Mouse (Mus musculus): Measurements from ENCODE around the gene Ddb2.

DNA sequence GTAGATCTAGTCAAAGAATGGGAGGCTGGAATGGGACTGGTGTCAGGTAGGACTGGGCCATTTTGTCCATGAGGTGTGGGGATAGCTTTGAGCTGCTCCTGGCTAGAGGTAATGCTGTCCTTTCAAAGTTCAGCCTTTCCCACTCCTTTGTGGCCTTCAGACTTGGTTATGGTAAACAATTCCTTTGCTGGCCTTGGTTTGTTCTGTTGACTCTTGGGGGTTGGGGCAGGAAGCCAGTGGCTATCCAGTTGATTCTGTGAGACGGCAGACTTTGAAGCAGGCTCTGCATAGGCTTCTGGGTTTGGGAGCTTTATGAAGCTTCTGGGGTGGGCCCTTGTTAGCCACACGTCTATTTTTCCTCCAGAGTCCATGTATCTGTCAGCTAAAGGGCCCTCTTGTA is 31.9 kb upstream of the Ddb2 start:
- TF ChIP-seq CTCF (IDR thresholded peaks at IDR 0.05; ENCODE audit: low read depth, low read length) (no peak), POLR2A (IDR thresholded peaks at IDR 0.05; ENCODE audit: extremely low read depth, insufficient read depth, low read length) (no peak)
